Mouse (Mus musculus): ENCODE measurements around the gene Klhdc2. TPM values are rescaled to one million over a fixed set of nuclear protein-coding genes. Genes with fewer than 3 reads are reported as not detected.

The Klhdc2 gene
- polyA plus RNA-seq, 1 experiment from 2014 or later = 213 TPM

DNA sequence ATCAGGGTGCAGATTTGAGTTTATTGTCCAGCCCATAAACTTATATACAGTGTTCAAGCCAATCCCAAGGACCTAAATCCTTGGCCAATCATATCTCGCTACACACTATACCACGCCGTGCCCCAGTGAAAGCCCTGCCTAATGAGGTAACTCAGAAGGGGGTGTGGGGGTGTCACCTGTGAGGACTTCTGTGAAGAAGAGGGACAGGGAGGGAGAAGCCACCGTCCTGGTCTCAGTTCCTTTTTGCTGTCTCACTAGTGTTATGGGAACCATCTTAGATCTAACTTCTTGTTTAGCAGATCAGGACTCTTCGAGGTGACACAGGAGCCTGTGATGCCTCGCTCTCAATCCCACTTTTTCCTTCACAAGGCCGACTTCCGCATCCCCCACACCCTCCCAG is 8.9 kb upstream of the Klhdc2 start:
- H3K36me3 ChIP-seq (replicated peaks) = no peaks in the 10 kb centered on the region
- 86% methylated on average over 8 of the region's 8 CpGs for WGBS
- no peak for DNase-seq (ENCODE audit: low spot score)
- H3K27ac ChIP-seq (replicated peaks) = no peak overlapping the region
- no peak overlapping the region for H3K4me3 ChIP-seq
- no peaks in the 10 kb centered on the region for H3K9me3 ChIP-seq
- H3K27me3 ChIP-seq (replicated peaks; ENCODE audit: low read depth, poor library complexity, severe bottlenecking) = no peaks in the 10 kb centered on the region
- H3K4me1 ChIP-seq = no peaks in the 10 kb centered on the region

DNA sequence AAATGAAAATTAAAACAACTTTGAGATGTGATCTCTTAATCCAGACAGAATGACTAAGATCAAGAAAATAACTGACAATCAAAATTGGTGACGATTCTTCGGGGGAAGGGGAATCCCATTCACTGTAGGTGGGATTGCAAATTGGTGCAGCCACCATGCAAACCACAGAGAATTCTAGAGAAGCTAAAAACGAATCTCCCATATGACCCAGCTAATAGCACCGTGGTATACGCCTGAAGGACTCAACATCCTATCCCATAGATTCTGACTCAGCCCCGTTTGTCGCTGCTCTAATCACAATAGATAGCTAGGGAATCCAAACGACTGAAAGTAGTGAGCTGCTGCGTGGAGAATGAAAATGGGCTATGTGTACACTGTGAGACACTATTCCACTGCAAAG is 7.8 kb upstream of the Klhdc2 start:
- H3K9me3 ChIP-seq = no peaks in the 10 kb centered on the region
- WGBS = 83% methylated on average over 9 of the region's 9 CpGs
- no peak overlapping the region for H3K27ac ChIP-seq (replicated peaks)
- no peak overlapping the region for H3K4me3 ChIP-seq
- no peaks in the 10 kb centered on the region for H3K36me3 ChIP-seq (replicated peaks)
- no peaks in the 10 kb centered on the region for H3K4me1 ChIP-seq
- H3K27me3 ChIP-seq (replicated peaks; ENCODE audit: low read depth, poor library complexity, severe bottlenecking) = no peaks in the 10 kb centered on the region
- DNase-seq (ENCODE audit: low spot score) = no peak

DNA sequence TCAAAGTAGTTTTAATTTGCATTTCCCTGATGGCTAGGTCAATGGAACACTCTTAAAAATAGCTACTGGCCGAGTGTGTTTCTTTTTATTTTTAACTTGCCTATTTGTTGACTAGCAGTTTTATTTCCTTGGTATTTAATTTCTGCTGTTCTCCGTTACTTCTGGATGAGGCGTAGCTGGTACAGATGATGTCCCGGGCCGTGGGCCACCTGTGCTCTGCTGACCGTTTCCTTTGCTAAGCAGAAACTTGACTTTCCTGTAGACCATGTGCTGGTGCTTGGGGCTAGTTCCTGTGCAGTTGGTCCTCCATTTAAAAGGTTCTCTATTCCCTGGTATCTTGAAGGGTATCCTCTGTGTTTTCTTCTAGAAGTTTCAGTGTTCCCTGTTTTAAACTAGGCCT is 4.1 kb upstream of the Klhdc2 start:
- Histone ChIP-seq H3K4me1 (peaks cover 7% of the 10 kb centered on the region; the same call in 1 of the 2 replicates), H3K9me3 (no peaks in the 10 kb centered on the region), H3K27ac (replicated peaks) (no peak overlapping the region), H3K27me3 (replicated peaks; ENCODE audit: low read depth, poor library complexity, severe bottlenecking) (no peaks in the 10 kb centered on the region), H3K36me3 (replicated peaks) (no peaks in the 10 kb centered on the region), H3K4me3 (no peak overlapping the region)
- DNase-seq (ENCODE audit: low spot score) = no peak
- 89% methylated on average over 6 of the region's 6 CpGs for WGBS

DNA sequence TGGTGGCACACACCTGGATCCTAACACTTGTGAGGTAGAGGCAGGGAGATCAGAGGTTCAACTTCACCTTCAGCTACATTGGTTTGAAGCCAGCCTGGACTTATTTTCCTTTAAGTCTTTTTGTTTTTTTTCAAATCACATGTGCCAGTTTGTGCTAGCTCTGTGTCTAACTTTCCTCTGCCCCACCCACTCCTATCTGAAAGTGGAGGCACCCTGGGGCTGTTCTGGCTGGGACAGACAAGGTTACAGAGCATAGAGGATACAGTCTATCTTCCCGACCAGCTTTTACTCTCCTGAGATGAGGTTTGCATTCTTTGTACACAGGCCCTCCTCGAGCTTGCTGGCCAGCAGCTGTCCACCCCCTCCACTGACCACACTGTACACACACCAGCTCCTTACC is 2.7 kb upstream of the Klhdc2 start:
- 63% methylated on average over 2 of the region's 2 CpGs for WGBS

DNA sequence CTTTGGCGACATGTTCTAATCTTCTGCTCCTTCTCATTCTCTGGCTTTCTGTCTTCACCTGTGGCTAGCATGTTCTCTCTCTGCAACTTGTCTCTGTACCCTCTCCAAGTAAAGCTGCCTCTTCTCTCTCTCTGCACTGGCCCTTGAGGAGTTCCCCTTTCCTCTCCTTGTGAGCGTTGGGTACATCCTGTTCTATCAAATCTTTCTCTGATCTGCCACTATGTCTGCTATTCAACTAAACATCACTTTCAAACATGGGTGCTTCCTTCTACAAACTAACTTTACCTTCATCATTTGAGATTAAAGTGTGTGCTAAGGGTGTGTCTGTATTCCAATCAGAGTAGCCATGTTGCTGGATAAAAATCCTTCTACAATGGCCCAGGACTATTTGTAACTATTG is 1.5 kb upstream of the Klhdc2 start:
- WGBS = 86% methylated on average over 2 of the region's 2 CpGs
- Histone ChIP-seq H3K9me3 (no peaks in the 10 kb centered on the region), H3K36me3 (replicated peaks) (peaks cover 17% of the 10 kb centered on the region), H3K4me3 (no peak overlapping the region), H3K27ac (replicated peaks) (no peak overlapping the region; the same call in 1 of the 2 replicates), H3K4me1 (peaks cover 25% of the 10 kb centered on the region), H3K27me3 (replicated peaks; ENCODE audit: low read depth, poor library complexity, severe bottlenecking) (no peaks in the 10 kb centered on the region)
- no peak for DNase-seq (ENCODE audit: low spot score)

More for the DNA sequence above, 2.7 kb upstream of the Klhdc2 start:
- H3K27me3 ChIP-seq (replicated peaks; ENCODE audit: low read depth, poor library complexity, severe bottlenecking) = no peaks in the 10 kb centered on the region
- no peak overlapping the region for H3K27ac ChIP-seq (replicated peaks)
- no peak for DNase-seq (ENCODE audit: low spot score)
- no peaks in the 10 kb centered on the region for H3K9me3 ChIP-seq
- peaks cover 17% of the 10 kb centered on the region for H3K4me1 ChIP-seq
- peaks cover 6% of the 10 kb centered on the region for H3K36me3 ChIP-seq (replicated peaks)
- H3K4me3 ChIP-seq = no peak overlapping the region

DNA sequence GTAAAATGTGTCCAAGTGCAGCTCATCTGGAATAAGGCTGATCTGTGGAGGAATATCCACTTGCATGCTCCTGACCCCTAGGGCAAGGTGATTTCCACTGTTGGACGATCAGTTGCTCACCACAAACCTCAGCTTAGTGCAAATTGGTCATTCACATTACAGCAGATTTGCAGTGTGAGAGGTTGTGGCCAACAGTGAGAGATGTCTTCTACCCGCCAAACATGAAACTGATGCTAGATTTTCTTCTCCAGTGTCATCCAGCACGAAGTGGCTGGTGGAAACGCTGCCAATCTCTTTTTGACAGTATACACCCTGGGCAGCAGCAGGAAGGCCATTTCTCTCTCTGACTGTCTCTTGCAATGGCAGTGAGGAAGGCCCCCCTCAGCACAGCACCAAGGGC is 830 bp upstream of the Klhdc2 start:
- peak overlapping the region; percentile 94; the same call in 1 of the 2 replicates for H3K4me3 ChIP-seq
- H3K36me3 ChIP-seq (replicated peaks) = peaks cover 24% of the 10 kb centered on the region
- H3K4me1 ChIP-seq = peaks cover 25% of the 10 kb centered on the region
- H3K9me3 ChIP-seq = no peaks in the 10 kb centered on the region
- 79% methylated on average over 4 of the region's 4 CpGs for WGBS
- peak overlapping the region; percentile 99 for H3K27ac ChIP-seq (replicated peaks)
- H3K27me3 ChIP-seq (replicated peaks; ENCODE audit: low read depth, poor library complexity, severe bottlenecking) = no peaks in the 10 kb centered on the region
- no peak for DNase-seq (ENCODE audit: low spot score)

DNA sequence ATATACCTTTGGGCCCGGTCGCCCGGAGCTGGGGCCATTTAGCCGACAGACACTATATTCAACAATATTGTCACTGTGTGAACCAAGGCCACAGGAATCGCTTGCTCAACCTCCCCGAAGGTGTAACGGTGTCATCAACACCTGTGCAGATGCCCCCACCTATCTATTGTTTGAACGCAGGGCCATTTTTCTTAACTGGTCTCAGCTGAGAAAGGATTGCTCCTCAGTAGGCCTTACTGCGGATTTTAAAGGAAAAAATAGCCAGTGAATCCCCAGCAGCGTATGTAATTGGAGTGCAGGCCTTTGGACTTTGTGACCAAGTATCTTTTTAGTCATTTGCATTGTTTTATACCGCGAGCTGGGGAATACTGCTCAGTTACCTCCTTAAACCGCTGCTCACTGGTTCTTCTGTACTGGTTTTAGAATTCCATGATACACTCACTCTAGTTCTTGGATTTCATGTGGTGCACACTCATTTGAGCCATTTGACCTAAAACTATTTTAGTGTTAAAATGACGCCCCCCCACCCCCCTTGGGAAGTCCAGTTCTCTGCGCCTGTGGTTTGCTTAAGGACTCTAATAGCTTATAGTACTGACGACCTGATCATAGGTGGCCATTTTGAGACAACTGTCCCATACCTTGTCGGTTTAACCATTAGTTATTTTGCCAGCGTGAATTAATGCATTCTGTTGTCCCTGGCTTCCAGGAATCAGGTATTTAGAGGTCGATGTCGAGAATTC is 1.1 kb downstream of the Klhdc2 start:
- H3K27me3 ChIP-seq (replicated peaks; ENCODE audit: low read depth, poor library complexity, severe bottlenecking) = no peaks in the 10 kb centered on the region
- H3K4me3 ChIP-seq = peak overlapping the region; percentile 94
- peaks cover 44% of the 10 kb centered on the region for H3K36me3 ChIP-seq (replicated peaks)
- peak overlapping the region; percentile 99 for H3K27ac ChIP-seq (replicated peaks)
- DNase-seq (ENCODE audit: low spot score) = no peak
- WGBS = 21% methylated on average over 20 of the region's 20 CpGs
- H3K9me3 ChIP-seq = no peaks in the 10 kb centered on the region
- peaks cover 25% of the 10 kb centered on the region for H3K4me1 ChIP-seq

DNA sequence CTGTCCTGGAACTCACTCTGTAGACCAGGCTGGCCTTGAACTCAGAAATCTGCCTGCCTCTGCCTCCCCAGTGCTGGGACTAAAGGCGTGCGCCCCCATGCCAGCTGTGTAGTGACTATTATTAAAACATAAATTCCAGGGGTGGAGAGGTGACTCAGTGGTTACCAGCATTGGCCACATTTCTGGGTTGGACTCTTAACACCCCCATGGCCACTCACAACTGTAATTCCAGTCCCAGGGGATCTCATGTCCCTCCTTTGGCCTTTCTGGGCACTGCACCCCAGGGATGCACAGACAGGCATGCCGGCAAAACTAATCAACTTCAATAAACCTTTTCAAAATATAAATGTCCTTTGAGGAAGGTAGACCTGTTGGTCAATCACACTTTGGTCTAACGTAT is 1.8 kb downstream of the Klhdc2 start:
- peak; percentile 13 for DNase-seq (ENCODE audit: low spot score)
- Histone ChIP-seq H3K4me3 (peak overlapping the region; percentile 94), H3K9me3 (no peaks in the 10 kb centered on the region), H3K27me3 (replicated peaks; ENCODE audit: low read depth, poor library complexity, severe bottlenecking) (no peaks in the 10 kb centered on the region), H3K27ac (replicated peaks) (no peak overlapping the region), H3K4me1 (peaks cover 25% of the 10 kb centered on the region), H3K36me3 (replicated peaks) (peaks cover 51% of the 10 kb centered on the region)
- WGBS = 90% methylated on average over 4 of the region's 4 CpGs

DNA sequence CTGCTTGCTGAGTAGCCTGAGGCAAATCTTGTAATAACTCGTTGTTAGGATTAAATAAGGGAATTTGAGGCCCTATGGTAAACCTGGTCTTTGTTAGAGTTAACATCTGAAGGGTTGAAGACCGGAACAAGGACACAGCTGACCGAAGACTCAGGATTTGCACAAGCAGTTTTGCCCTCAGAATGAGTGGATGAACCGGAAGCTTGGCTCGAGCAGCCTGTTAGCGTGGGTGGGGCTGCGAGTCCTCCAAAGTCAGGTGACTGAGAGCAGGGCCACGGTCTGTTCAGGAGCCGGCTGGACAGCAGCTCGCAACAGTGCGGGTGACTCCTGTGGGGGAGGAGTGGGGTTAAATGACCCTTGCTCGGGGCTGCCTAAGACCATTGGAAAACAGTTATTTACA is 2.8 kb downstream of the Klhdc2 start:
- peaks cover 60% of the 10 kb centered on the region for H3K36me3 ChIP-seq (replicated peaks)
- H3K4me3 ChIP-seq = peak overlapping the region; percentile 94
- no peak overlapping the region for H3K27ac ChIP-seq (replicated peaks)
- DNase-seq (ENCODE audit: low spot score) = peak; percentile 36
- WGBS = 53% methylated on average over 12 of the region's 12 CpGs
- H3K27me3 ChIP-seq (replicated peaks; ENCODE audit: low read depth, poor library complexity, severe bottlenecking) = no peaks in the 10 kb centered on the region
- H3K9me3 ChIP-seq = no peaks in the 10 kb centered on the region
- peaks cover 25% of the 10 kb centered on the region for H3K4me1 ChIP-seq

DNA sequence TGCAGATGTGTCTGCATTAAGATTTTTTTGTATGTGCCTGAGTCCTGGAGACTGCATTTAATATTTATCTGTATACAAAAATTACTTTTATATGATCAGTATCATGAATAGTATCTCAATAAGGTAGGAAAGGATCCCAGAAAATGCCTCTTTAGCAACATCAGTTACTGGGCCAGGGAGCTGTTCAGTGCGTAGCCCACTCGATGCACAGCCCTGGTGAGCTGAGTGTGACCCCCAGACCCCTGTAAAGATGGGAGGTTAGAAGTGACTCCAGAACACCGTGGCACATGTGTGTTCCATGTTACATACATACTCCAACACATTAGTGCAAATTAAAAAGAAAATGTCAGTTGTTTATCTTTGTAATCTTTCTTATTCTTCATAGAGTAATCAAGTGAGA is 3.4 kb downstream of the Klhdc2 start:
- DNase-seq (ENCODE audit: low spot score) = no peak
- Histone ChIP-seq H3K4me3 (peak overlapping the region; percentile 94; the same call in 1 of the 2 replicates), H3K4me1 (peaks cover 25% of the 10 kb centered on the region), H3K36me3 (replicated peaks) (peaks cover 66% of the 10 kb centered on the region), H3K9me3 (no peaks in the 10 kb centered on the region), H3K27ac (replicated peaks) (no peak overlapping the region), H3K27me3 (replicated peaks; ENCODE audit: low read depth, poor library complexity, severe bottlenecking) (no peaks in the 10 kb centered on the region)
- WGBS = 89% methylated on average over 3 of the region's 3 CpGs

DNA sequence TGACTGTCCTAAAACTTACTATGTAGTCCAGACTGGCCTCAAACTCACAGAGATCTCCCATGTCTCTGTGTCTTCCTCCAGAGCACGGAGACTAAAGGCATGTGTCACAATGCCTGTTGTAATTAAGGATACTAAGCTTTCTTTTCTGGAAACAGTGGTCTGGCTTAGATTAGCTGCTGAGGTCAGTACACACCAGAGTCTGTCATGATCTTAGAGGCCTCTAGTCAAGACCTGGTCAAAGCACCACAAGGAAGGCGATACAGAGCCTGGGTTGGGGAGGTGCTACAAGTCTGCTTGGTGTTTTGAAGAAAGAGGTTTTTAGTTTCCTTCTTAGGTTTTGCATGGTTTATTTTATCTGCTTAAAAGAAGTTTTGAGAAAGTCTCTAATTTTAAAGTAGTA is 3.9 kb downstream of the Klhdc2 start:
- Histone ChIP-seq H3K27ac (replicated peaks) (no peak overlapping the region), H3K4me3 (no peak overlapping the region), H3K4me1 (peaks cover 25% of the 10 kb centered on the region), H3K36me3 (replicated peaks) (peaks cover 72% of the 10 kb centered on the region), H3K27me3 (replicated peaks; ENCODE audit: low read depth, poor library complexity, severe bottlenecking) (no peaks in the 10 kb centered on the region), H3K9me3 (no peaks in the 10 kb centered on the region)
- no peak for DNase-seq (ENCODE audit: low spot score)
- WGBS = 74% methylated on average over 2 of the region's 2 CpGs

DNA sequence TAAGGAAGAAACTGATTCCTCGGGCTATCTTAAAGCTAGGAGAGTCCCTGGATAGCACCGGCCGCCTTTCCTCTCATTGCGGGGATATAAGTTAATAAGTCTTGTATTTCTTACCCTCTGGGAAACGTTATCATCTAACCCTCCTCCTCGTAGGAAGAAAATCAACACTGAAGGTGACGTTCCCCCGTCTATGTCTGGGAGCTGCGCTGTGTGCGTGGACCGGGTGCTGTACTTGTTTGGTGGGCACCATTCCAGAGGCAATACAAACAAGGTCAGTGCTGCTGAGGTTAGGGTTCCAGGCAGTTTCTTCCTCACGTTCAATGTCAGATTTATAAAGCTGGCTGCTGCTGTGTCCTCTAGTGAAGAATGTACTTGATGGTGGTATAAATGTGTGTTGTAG is 5.7 kb downstream of the Klhdc2 start:
- Histone ChIP-seq H3K4me1 (peaks cover 19% of the 10 kb centered on the region), H3K27me3 (replicated peaks; ENCODE audit: low read depth, poor library complexity, severe bottlenecking) (no peaks in the 10 kb centered on the region), H3K36me3 (replicated peaks) (peaks cover 90% of the 10 kb centered on the region), H3K4me3 (no peak overlapping the region), H3K27ac (replicated peaks) (no peak overlapping the region), H3K9me3 (no peaks in the 10 kb centered on the region)
- DNase-seq (ENCODE audit: low spot score) = no peak
- 93% methylated on average over 12 of the region's 12 CpGs for WGBS

DNA sequence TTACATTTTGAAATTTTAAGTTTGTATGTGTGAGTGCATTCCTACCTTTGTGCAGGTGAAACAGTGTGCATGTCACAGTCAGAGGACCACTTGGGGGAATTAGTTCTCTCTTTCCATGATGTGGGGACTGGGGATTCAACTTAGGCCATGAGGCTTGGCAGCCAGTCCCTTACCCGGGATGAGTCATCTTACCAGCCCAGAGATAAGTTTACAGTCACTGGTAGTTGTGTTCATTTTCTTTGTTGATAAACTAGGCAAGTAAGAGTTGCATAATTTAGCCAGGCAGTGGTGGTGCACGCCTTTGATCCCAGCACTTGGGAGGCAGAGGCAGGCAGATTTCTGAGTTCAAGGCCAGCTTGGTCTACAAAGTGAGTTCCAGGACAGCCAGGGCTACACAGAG is 7.6 kb downstream of the Klhdc2 start:
- peaks cover 100% of the 10 kb centered on the region for H3K36me3 ChIP-seq (replicated peaks)

More for the DNA sequence above, 7.6 kb downstream of the Klhdc2 start:
- no peaks in the 10 kb centered on the region for H3K27me3 ChIP-seq (replicated peaks; ENCODE audit: low read depth, poor library complexity, severe bottlenecking)
- no peak for DNase-seq (ENCODE audit: low spot score)
- no peaks in the 10 kb centered on the region for H3K9me3 ChIP-seq
- no peak overlapping the region for H3K27ac ChIP-seq (replicated peaks)
- H3K4me3 ChIP-seq = no peak overlapping the region
- peaks cover 6% of the 10 kb centered on the region for H3K4me1 ChIP-seq
- 90% methylated on average over 2 of the region's 2 CpGs for WGBS
